Mouse (Mus musculus) A20 (cell line): ENCODE measurements around the gene Prr14.
"Not testable (repeated sequence)": the region's sequence is repeated elsewhere in the genome, so short reads cannot be mapped to it uniquely, and the experiment has no call there.

Experiments used
- DNase-seq: peaks from one replicate; pipeline ENCODE4 v3.0.0-alpha.2; 2011; ENCODE audit warnings: low read depth, low spot score

Prr14 gene

DNA sequence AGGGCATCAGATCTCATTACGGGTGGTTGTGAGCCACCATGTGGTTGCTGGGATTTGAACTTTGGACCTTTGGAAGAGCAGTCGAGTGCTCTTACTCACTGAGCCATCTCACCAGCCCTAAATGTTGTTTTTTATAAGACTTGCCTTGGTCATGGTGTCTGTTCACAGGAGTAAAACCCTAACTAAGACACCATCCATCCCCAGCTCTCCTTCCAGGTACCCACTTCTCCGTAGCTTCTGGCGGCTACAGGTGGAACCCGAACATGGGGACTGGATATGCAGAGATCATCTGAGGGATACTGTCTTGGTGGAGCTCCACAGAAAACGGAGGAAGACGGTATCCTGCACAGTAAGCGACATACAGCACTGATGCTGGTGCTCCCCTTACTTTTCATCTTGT lies at the start of gene Prr14:
Gene Prr14 (plus strand): TSS at position 301 of the 400 bp plus-strand sequence.
- not testable (repeated sequence) for DNase-seq

DNA sequence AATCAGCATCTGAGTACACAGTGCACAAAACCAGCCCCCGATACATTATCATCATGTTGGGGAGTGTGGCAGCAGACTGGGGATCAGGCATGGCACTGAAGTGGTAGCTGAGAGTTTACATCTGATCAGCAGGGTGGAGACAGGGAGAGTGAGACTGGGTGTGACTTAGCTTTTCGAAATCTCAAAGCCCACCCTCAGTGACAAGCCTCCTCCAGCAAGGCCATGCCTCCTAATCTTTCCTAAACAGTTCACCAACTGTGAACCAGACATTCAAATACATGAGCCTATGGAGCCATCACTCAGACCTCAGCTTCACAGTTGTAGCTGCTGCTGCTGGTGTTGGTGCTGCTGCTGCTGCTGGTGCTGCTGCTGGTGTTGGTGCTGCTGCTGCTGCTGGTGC lies 48.0 kb upstream of the Prr14 start:
- no peak for DNase-seq

DNA sequence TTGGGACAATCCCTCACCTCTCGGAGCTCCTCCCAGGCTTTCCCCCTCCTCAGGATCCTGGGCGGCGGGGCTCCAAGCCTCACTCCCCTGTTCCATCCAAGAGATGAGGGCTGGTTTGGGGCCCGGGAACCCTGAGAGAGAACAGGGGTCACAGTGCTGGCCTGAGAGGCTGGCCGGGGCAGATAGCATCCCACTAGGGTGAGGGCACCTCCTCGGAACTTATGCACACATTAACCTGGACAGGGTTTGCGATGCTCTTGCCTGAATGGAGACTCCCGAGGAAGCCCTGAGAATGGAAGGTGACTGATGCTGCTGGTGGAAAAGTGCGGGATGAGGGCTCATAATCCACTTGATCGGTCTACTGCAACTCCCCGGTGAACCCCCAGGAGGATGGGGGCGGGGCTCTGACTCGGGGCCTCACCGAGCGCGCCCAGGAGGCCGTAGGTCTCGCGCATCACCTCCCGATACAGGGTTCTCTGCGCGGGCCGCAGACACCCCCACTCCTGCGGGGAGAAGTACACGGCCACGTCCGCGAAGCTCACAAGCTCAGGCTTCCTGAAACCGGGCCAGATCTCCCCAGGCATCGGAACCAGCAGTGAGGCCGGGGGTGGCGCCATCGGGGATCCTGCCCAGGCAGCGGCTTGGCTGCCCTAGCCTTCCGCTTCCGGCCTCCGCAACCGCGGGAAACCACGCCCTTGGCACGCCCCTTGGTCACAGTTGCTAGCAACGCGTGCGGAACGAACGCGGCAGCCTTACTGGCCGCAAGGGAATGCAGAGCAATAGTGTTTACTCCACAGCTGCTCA lies 37.8 kb upstream of the Prr14 start, which contains the start of gene Zfp688:
Gene Zfp688 (minus strand): TSS at position 681 of the 804 bp plus-strand sequence.
- peak; percentile 97 for DNase-seq

DNA sequence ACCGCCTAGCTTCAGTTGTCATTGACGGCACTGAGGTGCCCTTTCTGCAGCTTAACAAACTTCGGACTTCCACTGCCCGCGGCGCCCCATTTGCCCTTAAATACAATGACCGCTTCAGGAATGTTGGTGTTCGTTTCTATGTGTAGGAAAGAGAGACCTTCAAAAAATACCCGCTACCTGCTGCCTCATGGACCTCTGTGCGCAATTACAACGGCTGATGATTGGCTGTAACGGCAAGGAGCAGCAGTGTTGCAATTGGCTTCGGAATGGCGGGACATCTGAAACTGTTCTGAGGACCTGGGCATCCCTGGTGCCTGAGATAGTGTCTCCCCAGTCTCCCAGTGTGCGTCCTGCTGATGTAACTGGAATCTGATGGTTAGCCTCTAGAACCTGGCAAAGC lies 37.2 kb upstream of the Prr14 start:
- no peak for DNase-seq

DNA sequence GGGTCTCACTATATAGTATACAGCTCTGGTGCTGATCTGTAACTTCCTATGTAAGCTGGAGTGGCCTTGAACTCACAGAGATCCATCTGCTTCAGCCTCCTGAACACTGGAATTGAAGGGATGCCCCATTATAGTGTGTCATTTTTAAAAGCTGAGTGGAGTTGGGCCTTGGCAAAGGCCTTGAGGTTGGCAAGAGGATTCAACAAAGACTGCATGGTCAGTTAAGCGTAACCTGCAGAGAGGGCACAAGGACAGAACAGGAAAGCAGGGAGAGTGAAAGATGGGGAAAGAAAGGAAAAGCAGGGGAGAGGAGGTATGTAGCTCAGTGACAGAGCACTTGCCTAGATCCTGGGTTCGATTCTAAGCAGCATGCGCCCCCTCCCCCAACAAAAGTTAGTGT lies 34.1 kb upstream of the Prr14 start:
- DNase-seq, result no peak

DNA sequence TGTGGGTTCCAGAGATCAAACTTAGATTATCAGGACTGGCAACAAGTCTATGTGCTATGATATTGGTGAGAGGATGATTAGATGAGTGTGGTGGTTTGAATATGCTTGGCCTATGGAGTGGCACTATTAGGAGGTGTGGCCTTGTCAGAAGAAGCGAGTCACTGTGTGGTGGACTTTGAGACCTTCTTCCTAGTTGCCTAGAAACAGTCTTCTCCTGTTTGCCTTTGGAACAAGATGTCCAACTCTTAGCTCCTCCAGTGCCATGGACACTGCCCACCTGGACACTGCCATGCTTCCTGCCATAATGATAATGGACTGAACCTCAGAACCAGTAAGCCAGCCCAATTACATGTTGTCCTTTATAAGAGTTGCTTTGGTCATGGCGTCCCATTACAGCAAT lies 33.5 kb upstream of the Prr14 start:
- DNase-seq, result no peak

DNA sequence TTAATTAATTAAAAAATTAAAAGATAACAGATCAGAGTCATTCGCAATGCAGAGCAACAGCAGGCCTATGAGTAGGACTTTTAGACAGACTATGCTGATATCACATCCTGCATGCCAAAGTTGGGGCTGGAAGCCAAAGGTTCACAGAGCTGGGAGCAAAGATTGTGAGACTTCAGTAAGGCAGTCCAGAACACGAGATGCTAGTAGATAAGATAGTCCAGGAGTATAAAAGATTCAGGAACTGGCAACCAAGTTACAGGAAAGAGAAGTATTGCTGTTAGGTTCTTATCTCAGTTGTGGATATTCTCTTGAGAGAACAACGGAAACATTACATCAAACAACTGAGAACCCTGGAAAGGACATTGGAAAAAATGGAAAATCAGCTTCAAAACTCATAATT lies 33.1 kb upstream of the Prr14 start:
- DNase-seq, result no peak

DNA sequence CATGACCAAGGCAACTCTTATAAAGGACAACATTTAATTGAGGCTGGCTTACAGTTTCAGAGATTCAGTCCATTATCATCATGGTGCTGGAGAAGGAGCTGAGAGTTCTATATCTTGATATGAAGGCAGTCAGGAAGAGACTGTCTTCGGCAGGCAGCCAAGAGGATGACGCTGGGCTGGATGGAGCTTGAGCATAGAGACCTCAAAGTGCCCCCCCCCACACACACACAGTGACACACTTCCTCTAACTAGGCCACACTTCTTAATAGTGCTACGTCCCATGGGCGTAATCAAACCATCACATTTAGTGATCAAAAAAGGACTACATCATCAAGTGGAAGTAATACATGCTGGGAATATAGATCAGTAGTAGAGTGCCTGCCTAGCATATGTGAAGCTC lies 24.2 kb upstream of the Prr14 start:
- no peak for DNase-seq

DNA sequence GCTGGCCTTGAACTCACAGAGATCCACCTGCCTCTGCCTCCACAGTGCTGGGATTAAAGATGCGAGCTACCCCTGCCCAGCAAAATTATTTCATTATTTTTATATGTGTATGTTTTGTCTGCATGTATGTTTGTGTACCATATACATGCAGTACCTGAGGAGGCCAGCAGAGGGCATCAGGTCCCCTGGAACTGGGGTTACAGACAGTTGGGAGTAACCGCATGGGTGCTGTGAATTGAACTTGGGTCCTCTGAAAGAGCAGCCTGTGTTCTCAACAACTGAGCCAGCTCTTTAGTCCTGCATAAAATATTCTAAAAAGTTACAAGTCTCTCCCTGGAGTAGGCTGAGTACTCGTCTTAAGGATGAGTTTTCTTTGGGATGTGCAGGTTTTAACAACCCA lies 21.7 kb upstream of the Prr14 start:
- peak; percentile 45 for DNase-seq

DNA sequence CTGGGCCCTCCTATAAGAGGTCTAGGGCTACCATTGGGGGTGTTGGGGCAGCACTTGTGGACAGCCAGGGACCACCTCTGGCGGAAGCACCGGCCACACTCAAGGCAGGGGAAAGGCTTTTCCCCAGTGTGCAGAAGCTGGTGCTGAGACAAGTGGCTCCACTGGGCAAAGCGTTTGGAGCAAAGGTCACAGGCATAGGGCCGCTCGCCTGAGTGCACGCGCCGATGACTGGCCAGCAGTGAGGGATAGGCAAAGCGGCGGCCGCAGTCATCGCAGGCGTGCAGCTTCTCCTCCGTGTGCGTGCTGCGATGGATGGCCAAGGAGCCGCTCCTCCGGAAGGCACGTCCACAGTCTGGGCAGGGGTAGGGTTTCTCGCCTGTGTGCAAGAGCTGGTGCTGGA lies 15.4 kb upstream of the Prr14 start:
- DNase-seq, result no peak

DNA sequence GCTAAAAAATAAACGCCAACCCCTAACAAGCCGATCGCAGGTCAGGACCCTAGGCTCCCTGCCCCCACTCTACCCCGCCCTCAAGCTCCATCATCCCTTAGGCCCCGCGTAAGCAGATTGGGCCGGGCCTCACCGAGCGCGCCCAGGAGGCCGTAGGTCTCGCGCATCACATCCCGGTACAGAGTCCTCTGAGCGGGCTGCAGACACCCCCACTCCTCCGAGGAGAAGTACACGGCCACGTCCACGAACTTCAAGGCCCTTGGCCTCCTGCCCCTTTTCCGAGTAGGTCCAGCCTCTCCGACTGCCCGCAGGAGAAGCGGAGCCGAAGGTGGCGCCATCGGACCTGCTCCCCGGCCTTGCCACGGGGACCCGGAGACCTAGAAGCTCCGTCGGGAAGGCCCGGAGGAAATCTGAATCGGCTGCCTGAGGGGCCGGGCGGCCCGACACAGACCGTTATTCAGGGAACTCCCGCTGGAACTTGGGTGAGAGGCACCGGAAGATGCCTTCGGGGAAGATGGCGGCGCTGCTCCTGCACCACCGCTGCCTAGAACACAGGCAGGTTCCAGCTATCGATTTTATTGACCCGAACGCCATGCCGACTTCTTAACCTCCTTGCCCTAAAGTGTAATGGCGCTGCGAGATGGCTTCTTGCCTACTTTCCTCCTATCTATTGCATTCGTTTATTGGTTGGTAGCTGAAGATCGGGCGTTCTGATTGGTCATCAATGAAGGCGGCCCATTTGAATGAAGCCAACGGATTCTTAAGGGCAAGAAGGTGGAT lies 10.7 kb upstream of the Prr14 start, which contains the start of gene Zfp689:
Gene Zfp689 (minus strand): TSS at position 638 of the 780 bp plus-strand sequence.
- peak; percentile 97 for DNase-seq

DNA sequence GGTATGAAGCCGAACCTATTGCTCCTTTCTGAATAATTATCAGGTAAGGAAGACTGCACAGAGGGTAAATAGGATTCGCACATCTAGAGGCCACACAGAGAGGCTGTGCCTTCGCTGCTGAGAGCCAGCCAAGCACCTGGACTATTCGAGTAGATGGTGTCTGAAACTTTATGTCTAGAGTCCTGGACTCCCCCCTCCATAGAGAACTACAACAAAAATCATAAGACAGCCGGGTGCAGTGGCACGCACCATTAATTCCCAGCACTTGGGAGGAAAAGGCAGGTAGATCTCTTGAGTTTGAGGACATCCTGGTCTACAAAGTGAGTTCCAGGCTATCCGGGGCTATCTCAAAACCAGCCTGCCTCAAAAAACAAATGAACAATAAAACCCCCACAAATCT lies 9.4 kb upstream of the Prr14 start:
- DNase-seq, result peak; percentile 70

DNA sequence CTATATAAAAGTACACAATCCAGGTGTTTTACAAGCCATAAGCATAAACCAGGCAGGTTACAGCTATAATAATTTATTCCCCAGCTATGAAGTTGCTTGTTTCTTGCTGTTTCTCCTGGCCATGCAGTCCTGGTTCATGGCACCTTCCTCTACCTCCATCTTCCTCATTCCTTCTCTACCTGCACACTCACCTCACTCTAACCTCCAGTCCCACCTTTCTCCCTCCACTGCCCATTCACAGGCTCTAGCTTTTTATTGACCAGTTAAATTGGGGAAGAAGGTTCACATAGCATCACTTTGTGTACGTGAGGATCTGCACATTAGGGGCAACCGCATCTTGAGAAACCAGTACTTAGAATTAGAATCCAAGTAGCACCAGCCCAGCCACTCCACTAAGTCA lies 6.4 kb upstream of the Prr14 start:
- no peak for DNase-seq

DNA sequence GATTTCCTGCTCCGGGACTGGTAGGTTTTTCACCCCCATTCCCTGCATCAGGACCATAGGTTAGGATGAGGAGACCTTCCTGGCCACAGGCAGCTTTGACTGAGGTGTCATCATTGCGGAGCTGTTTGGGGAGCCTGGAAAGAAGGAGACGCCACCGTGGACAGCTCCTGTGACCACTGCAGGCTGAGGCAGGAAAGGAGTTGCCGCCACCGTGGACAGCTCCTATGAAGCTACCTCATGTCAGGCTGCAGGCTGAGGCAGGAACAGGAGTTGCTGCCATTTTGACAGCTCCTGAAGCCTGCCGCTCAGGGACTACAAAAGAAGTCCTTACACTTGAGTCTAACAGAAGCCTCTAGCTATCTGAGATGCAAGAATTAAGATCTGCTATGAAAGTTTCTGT lies 4.5 kb upstream of the Prr14 start:
- DNase-seq, result no peak

DNA sequence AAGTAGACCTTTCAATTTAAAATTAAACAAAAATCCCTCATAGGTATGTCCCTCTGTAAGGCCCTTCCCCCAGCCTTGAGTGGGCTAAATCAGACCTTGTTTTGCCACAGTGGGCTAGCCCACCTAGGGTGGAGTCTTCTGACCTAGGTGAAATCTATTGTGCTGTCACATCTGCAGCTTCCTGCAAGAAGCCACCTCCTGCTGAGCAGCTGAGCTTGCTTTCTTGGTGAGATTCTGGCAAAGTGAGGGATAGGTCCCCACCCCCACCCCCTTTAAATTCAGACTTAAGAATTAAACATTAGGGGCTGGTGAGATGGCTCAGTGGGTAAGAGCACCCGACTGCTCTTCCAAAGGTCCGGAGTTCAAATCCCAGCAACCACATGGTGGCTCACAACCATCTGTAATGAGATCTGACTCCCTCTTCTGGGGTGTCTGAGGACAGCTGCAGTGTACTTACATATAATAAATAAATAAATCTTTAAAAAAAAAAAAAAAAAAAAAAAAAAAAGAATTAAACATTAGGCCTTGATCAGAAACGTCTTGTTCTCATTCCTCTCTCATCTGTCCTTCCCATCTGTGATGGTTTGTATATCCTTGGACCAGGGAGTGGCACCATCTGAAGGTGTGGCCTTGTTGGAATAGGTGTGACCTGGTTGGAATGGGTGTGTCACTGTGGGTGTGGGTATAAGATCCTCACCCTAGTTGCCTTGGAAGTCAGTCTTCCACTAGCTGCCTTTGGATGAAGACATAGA lies 864 bp upstream of the Prr14 start:
- DNase-seq, result not testable (repeated sequence)

DNA sequence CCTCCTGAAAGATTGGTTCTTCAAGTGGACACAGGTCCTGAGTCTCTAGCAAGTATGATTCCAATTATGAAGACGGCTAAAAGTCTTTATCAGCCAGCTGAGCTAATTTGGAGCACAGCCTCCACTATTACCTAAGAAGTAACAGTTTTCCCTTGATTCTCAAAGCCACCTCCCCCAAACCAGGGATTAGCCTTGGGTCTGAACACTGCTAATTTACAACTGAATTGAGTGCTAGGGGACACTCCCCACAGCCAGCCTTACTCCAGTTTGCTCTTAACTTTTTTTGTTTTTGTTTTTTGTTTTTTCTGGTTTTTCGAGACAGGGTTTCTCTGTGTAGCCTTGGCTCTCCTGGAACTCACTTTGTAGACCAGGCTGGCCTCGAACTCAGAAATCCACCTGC lies 5.8 kb downstream of the Prr14 start:
- DNase-seq, result no peak

DNA sequence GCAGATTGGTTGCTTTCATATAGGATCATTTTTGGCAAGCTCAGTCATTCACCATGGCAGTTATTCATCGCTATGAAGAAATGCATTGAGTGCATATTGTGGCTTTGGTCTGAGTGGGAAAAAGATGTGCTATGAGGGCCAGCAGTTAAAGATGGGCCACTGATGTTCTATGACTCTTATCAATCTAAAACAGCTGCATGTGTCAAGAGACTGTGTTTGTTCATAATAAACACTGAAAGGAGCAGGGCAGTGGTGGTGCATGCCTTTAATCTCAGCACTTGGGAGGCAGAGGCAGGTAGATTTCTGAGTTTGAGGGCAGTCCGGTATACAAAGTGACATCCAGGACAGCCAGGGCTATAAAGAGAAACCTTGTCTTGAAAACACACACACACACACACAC lies 6.3 kb downstream of the Prr14 start:
- DNase-seq, result not testable (repeated sequence)

DNA sequence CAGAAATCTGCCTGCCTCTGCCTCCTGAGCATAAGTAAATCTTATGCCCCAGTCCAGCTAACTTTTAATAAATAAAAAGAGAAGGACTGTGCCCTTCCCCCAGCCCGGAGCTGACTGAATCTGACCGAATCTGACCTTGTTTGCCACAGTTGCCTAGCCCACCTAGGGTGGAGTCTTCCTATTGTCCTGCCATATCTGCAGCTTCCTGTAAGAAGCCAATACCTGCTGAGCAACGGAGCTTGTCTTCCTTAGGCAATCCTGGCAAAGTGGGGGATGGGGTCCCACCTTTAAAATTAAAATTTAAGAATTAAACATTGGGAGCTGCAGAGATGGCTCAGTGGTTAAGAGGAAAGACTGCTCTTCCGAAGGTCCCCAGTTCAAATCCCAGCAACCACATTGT lies 7.2 kb downstream of the Prr14 start:
- DNase-seq, result no peak

DNA sequence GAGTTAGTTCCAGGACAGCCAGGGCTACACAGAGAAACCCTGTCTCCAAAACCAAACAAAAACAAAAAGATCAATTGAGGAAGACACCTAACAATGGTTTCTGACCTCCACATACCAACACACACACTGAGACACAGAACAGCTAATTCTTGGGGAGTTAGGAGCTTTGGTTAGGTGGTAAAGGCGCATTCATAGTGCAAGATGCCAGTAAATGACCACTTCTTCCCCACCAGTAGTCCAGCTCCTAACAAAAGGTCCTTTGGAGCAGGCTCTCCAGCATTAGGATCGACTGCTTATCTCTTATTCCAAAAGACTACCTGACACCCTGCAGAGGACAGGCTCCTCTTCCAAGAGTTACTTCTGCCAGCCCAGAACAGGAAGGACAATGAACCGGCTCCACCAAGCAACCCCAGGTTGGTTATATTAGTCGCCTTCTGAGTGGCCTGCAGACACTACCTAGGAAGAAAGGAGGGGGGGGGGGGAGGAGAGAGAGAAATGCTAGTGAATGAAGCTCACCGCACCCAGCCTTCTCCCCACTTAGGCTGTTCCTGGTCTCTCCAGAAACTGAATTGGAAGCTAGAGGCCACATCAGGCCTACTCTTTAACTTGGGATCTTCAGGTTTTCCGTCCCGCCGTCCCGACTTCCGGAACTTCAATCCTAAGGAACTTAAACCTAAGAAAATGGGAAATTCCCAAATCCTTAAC lies 10.8 kb downstream of the Prr14 start:
- peak; percentile 68 for DNase-seq

DNA sequence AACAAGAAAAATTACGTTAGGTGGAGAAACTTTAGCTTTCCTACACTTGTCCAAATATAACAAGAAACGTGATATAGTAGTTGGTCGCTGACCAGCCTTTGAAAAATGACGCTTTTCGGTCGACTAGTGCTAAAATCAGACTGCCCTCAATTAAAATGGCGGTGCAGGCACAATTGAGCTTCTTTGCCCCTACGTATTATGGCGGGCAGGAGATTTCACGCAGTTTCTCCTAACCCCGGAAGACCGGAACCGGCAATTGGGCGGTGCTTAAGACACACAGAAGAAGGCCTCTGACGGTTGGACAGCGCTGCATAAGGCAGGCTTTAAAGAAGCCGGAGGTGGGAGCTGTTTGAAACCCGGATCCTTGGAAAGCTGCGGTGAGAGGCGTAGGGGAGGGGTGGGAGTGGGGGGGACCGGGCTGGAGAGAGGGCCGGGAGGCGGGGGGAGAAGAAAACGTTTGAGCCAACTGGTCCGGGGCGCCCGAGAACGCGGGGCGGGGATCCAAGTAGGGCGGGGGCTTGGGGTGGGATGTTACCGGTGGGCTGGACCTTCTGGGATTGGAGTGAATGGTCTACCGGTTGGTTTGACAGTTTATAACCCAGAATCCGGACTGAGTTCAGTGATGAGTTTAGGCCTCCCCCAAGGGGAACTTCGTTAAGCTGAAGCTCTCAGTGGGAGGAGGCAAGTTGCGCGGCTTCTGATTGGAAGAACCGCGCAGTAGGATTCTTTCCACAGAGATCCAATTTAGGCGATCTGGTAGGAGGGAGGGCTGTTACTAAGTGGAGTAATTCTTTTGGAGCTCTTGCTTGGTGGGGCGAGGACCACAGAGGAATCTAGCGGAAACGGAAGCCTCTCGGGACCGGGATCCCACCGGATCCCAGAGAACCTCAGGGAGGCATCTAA lies 11.6 kb downstream of the Prr14 start:
- DNase-seq, result peak; percentile 96

DNA sequence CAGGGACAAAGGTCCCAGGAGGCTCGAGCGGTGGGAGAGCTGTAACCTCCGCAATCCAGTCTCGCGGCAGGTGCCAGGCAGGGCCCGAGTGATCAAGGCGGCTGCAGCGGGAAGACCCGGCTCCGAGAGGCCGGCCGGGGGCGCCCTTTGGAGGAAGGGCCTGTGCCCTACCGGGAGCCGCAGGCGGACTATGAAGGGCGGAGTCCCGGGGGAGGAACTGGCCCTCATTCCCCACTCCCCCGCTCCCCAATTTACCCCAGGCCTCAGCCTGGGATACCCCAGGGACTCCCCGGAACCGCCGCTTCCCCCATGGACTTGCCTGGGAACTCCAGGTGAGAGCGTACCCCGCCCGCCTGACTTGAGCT lies 12.2 kb downstream of the Prr14 start:
- peak; percentile 74 for DNase-seq
